Mouse (Mus musculus): Measurements from ENCODE around the gene Cuedc2.

DNA sequence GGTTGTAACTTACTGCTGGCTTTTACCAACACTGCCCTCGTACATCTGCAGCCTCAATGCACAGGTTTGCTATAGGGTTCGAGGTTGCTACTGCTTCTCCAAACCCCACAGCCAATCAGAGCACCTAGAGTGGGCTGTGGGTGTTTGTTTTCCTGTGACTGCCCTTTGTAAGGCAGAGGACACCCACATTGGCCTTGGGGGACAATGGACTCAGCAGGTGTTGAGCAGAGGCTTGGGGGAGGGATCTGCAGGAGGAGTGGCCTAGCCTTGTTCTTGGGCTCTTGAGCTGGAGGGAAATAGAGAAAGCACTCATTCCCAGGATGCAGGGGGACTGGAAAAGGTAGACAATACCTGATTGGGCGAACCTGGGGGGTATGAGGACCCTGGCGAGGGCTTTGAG, 19.9 kb upstream of the Cuedc2 start:
- TF ChIP-seq CTCF (IDR thresholded peaks at IDR 0.05; ENCODE audit: low read depth): no peak
- TF ChIP-seq EP300 (IDR thresholded peaks at IDR 0.05; ENCODE audit: low read depth): no peak

All from heart, postnatal 0 days (tissue).